Mouse (Mus musculus): Measurements from ENCODE around the gene Sec23b.
"Not testable (repeated sequence)": the region's sequence is repeated elsewhere in the genome, so short reads cannot be mapped to it uniquely, and the experiment has no call there.

Sec23b gene
- long read RNA-seq, experiment 1, transcript Sec23b-201 (20 exons, 2,779 nt), result major isoform, 11 of 77 reads
- long read RNA-seq, experiment 1, partial matches to known transcripts, result 5 of 77 reads
- long read RNA-seq, experiment 1, other reads (novel, unspliced or antisense), result 61 of 77 reads
- long read RNA-seq, experiment 2, transcript Sec23b-201 (20 exons, 2,779 nt), result major isoform, 18 of 87 reads
- long read RNA-seq, experiment 2, partial matches to known transcripts, result 13 of 87 reads
- long read RNA-seq, experiment 2, other reads (novel, unspliced or antisense), result 56 of 87 reads

DNA sequence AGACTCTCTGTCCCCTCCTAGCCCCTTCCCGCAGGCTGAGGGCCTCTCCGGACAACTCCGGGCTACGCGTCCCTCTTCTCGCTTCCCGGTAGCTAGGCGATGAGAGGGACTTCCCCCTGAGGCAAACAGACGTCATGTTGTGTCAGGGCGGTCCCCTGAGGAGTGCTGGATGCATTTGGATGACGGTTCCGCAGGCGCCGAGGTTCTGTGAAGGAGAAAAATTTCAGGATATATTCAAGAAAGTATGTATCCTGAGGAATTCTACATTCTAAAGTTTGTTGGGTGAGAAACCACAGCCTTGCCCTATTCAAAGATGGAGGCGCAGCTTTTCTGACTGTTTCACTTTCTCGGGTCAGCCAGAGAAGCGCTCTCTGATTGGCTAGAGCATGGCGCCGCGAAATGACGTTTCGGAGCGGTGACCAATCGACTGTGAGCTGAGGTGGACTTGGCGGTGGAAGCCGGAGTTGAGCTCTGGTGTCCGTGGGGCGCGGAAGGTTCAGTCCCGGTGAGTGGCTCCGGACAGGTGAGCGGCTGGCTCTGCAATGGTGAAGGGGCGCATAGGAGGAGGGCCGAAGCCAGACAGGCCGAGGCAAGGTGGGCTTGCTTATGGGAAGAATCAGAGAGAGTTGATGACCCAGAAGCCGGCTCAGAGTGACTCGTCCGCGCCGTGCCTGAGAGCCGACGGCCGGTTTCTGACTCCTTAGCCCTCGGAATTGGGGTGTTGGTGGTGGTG, at the start of gene Sec23b:
TSS of gene Sec23b (plus strand) at position 410 of the 733 bp plus-strand sequence.
- intact Hi-C loops (cut with DNase I), result loop anchor here (2.0 kb wide), 1 partner anchor 43 kb away; the partner anchor contains the start of gene Dtd1

DNA sequence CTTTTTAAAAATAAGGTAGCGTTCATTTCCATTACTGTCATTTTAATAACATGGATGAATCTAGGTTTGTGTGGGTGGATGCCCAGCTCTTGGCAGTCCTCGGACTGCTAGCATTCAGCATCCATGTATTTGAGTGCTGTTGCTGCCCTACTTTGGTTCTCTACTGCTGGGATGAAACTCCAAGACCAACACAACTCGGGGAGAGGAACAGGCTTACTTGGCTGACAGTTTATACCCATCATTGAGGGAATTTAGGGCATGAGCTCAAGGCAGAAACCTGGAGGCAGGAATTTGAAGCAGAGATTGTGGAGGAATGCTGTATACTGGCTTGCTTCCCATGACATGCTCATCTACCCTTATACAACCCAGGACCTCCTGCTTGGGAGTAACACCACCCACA, 41.4 kb upstream of the Sec23b start:
- intact Hi-C loops (cut with DNase I), result no loop called here

DNA sequence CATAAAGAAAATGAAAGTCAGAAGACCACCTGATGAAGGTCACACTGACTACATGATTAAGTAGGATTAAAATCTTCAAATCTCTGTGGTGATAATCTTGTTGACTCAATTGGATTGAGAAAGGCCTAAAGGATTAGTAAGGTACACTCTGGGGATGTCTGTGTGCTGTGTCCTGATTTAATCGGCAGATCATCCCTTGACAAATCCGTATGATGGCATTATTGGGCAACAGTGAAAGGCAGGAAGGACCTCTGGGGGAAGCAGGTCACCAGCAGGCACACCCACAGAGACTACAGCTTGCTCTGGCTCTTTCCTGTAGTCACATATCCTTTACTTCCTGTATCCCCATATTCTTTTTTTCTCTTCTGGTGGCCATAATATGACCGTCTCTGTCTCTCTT, 36.3 kb upstream of the Sec23b start:
- intact Hi-C loops (cut with DNase I), result no loop called here

DNA sequence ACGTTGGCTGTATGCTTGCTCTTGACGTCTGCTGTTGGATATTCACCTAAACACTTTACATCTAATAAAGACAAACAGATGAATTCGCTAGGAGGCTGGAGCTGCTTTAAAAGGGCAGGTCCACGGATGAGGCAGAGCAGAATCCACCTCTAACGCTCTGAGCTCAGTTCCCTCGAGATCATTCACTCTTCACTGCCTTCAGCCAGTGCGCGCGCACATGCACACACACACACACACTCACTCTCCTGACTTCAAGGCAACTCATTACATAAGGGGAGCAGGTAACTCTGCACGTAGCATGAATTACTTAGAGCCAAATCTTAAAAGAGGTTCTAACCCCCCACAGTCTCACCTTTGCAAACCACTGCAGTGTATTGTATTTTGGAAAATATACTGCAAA, 30.2 kb upstream of the Sec23b start:
- intact Hi-C loops (cut with DNase I), result no loop called here

DNA sequence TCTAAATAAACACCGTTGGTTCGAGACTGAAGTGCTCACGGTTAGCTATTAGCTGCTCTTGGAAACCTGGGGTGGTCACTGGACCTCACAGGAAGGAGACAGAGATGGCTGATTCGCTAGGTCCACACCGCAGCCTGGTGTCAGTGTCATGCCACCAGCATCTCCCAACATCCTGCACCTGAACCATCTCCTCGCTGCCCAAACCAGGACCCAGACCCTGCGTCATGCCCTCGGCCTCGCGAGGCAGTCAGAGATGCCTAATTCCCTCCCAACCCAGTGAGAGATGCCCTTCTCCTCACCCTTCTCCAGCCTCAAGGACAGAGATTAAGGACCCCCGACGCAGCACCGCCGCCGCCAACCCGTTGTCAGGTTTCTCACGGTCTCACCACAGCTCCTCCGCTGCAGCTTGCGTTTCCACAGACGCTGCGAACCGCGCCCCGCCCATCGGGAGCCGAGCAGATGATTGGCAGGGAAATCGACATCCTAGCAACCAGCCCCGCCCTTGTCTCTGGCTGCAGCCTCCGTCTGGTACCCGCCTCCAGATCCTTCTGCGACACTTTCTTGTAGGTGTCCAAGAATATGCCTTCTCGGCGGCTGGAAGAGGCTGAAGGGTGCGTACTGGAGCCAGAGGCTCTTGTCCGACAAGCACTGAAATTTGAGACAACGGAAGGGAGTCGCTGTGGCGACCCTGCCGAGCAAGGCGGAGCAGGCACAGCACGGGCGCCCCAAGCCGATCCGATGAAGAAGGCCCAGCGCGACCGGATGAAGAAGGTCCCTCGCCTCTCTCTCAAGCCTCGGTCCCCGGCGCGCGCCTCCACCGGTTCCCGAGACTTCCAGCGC, 28.8 kb upstream of the Sec23b start, which contains the start of the genes Dzank1 and Polr3f:
TSS of gene Dzank1 (minus strand) at position 434 of the 840 bp plus-strand sequence.
TSS of gene Polr3f (plus strand) at position 738 of the 840 bp plus-strand sequence.
- intact Hi-C loops (cut with DNase I), result no loop called here

DNA sequence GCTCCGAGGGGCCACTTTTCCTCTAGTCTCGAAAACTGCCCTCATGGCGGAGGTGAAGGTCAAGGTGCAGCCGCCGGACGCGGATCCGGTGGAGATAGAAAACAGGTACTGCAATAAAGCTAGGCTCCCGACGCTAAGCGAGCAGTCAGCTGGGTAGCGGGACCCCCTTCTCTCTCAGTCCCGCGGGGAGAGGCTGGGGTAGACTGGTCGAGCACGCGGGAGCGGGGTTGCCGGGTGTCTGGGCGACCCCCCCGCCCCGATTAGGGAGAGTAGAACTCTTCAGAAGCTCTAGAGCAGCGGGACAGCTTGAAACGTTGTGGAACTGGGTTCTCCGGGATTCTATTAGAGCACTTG, 28.2 kb upstream of the Sec23b start:
- intact Hi-C loops (cut with DNase I), result no loop called here

DNA sequence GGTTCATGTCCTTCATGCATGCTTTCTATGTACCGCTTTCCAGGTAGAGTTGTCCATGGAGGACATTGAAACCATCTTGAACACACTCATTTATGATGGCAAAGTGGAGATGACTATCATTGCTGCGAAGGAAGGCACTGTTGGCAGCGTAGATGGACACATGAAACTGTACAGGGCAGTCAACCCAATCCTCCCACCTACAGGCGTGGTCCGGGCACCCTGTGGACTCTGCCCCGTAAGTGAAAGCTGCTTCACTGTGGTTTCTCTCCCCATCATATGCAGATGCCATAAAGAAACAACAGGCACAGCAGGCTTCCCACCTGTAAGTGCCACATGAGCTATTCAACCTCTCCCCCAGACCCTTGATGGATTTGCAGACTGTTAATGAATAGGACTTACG, 18.9 kb upstream of the Sec23b start:
- intact Hi-C loops (cut with DNase I), result no loop called here

DNA sequence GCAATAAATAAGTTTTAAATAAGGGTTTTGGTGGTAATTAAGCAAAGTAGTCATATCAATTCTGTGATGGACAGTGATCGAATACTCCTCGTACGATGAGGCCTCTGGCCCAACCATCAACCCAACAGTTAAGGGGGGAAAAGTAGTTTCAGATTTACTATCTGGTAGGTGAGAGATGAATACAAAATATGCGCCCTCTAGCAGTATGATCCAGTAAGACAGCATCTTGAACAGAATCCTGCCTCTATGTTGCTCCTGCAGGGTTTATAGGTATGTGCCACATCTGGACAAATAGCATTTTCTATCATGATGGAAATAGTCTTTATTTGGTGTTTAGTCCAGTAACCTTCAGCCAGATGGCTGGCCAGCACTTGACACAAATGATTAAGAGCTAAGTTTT, 14.8 kb upstream of the Sec23b start:
- intact Hi-C loops (cut with DNase I), result no loop called here

DNA sequence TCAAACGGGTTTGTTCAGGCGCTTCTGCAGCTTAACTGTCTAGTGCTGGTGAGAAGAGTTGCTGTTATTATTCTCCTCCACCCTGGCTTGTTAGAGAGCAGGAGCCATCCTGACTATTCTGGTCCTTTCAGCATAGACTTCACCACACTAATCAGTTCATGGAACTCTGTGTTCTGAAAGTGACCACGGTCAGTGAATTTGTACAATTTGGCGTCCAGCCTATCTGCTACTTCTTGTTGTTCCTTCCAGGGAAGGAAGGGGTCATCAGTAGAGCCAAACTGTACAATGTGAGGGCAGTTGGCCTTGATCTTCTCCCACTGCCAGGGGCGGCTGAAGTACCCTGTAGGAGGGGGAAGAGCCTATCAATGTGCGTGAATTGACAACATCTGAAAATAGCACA, 12.4 kb upstream of the Sec23b start:
- intact Hi-C loops (cut with DNase I), result no loop called here

DNA sequence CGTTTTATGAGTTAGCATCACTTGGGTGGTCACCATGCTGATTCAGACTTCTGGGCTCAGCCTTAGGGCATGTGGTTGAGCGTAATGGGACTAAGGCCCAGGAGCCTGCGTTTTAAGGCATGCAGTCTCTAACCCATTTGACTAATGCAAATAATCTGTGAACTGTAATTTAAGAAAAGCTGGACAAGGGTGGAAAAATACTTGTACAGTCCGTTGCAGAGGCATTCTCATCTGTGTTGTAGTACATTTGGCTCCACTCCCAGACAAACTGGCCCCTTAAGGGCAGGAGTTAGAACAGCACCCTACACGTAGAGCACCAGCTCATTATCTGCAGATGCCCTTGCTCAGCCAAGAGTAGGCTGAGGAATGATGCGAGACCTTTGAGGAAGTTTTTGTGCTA, 11.4 kb upstream of the Sec23b start:
- intact Hi-C loops (cut with DNase I), result no loop called here

DNA sequence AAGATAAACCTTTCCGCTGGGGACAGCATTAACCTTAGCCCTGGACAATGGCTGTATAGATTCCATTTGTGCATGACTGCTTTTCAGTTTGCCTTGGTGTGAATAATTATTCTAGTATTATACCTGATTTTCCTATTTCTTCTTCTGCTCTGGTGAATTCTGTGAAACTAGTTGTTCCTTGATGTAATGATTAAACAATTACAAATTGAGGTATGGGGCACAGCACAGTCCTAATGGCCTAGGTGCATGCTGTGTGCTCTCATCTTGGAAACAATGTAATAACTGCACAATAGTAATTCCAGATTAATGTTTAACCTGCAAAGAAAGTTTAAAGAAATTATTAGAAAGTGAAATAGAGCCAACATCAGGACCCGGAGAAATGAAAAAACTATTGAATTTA, 11.0 kb upstream of the Sec23b start:
- intact Hi-C loops (cut with DNase I), result no loop called here

DNA sequence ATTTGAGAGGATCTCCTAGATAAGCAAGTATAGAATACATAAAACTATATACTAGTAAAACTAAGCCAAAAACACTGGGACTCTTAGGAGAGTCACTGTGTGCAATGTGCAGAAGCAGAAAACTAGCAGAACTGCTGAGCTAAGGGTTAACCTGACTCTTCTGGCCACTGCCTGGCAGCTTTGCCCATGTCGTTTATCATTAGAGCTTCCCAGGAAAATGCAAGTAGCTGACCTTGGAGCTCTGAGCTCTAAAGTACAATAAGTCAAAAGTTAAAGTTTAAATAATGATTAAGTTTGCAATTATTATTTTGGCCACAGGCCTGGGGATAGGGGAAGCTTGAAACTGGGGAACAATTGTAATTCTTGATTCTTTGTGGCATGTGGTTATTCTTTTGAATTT, 10.5 kb upstream of the Sec23b start:
- intact Hi-C loops (cut with DNase I), result no loop called here

DNA sequence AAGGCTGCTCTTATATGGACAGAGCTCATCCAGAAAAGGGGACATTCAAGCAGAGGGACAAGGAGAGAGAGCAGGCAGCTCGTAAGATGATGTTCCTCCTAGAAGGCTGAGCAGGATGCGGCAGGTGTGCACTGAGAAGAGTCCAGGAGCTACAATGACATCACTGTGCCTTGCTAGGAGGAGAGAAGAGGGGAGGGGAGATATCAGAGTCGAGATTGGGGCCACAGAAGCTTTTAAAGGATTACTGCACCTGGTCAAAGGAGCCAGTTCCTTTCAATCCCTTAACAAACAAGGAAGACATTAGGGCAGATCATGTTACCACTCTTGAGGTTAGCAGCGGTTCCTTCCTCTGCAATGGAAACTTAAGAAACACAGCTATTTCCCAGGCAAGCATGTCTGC, 8.5 kb upstream of the Sec23b start:
- intact Hi-C loops (cut with DNase I), result no loop called here

DNA sequence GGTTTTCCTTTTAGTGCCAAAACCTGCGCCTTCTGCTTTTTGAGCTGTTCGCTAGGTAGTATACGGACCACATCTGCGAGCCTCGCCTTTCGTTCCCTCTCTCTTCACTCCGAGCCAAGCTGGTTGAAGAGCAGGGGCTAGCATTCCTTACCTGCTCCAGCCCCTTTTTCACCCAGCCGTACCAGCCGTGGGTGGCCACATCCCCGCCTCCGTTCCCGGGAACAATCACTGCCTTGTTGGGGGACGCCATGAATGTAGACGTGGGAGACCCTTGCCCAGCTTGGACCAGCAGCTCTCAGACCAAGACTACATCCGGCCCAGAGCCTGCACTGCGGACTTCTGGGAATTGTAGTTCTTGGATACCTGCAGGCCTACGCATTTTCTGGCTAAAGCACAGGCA, 5.5 kb upstream of the Sec23b start, which contains the start of gene Rbbp9:
TSS of gene Rbbp9 (minus strand) at position 341 of the 400 bp plus-strand sequence.
- intact Hi-C loops (cut with DNase I), result no loop called here

DNA sequence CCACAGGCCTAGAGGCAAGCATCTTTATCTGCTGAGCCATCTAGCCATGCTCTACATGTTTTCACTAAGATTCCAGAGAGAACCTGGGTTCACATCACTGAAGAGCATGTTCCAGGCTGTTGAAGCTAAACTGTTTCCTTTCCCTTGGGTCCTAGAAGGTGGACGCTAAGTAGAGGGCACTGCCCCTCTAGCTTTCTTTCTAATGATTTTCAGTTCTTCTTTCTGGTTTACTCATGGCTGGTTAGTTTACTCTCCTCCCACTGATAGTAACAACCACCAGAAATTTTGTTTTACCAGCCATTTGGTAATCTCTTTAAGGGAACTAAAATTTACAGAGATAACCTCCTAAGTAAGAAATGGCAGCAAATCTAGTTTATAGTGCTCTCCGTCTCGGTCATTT, 2.1 kb upstream of the Sec23b start:
- intact Hi-C loops (cut with DNase I), result no loop called here

DNA sequence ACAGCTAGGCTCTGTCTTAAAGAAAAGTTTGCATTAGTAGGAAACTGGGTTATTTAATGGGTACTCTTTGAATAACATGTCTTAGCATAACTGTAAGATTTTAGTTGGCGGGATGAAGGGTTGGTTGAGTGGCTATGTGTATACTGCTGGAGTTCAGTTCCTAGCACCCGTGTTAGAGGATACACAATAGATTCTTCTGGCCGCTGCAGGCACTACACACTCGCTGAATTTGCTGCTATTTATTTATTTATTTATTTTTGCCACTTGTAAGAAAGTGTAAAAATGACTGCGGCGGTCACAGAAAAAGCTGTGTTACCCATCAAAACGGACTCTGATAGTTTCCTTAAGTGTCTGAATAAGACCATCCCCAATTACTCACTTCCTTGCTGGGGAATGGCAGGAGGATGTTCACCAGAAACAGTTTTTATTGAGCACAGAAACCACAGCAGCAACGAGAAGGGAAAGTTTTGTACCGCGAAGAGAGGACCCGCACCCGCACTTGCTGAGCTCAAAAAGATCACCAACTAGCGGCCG, 676 bp upstream of the Sec23b start:
- intact Hi-C loops (cut with DNase I), result no loop called here

DNA sequence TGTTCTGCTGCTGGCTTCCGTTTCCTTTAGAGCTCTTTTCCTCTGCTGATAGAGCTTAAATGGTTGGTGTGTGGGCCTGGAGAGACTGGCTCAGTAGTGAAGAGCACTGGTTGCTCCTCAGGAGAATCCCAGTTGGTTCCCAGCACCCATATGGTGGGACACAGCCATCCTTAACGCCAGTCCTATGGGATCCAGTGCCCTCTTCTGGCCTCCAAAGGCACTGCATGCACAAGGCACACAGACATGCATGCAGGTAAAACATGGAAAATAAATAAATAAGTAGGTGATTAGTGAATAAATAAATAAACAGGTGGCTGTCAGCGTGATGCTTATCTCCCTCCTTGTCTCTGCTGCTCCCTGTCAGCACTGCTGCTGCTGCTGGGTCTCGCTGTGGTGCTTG, 32.7 kb downstream of the Sec23b start:
- intact Hi-C loops (cut with DNase I), result no loop called here

DNA sequence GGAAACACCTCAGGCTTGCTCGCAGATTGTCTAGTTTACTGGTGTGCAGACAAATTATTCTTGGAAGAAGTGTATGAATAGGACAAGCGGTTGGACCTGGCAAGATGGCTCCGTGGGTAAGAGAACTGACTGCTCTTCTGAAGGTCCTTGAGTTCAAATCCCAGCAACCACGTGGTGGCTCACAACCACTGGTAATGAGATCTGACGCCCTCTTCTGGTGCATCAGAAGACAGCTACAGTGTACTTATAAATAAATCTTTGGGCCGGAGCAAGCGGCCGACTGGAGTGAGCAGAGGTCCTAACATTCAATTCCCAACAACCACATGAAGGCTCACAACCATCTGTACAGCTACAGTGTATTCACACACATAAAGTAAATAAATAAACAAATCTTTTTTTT, 37.0 kb downstream of the Sec23b start:
- intact Hi-C loops (cut with DNase I), result not testable (repeated sequence)

DNA sequence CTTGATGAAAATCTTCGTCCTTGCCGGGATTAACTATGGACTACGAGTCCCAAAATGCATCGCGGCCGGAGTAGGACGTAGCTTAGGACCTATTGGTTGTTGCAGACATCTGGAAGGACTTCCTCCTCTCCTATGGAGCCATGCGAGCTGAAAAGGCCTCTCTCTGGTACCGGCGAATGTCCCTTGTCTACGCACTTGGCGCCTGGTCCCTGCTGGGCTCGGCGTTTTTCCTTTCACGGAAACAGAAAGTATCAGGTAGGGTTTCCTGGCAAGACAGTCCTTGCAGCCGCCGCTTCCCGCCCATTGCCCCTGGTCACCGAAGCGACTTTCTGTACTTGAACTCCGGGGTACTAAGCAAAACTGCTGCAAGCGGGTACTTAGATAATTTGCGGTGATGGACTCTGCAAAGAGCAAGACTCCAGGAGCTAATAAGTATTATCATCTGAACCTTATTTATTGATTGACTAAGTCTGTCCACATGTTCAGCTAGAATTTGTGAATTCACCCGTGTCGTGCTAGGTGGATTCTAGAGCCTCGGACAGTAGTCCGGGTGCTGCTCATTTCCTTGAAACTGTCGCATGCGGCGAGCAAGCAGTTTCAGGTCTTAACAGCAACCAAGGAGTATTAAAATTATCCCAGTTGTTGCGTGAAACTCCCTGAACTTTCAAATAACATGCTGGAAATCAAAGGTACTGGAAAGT, 38.1 kb downstream of the Sec23b start, which contains the start of gene Smim26:
TSS of gene Smim26 (plus strand) at position 104 of the 701 bp plus-strand sequence.
- intact Hi-C loops (cut with DNase I), result no loop called here

DNA sequence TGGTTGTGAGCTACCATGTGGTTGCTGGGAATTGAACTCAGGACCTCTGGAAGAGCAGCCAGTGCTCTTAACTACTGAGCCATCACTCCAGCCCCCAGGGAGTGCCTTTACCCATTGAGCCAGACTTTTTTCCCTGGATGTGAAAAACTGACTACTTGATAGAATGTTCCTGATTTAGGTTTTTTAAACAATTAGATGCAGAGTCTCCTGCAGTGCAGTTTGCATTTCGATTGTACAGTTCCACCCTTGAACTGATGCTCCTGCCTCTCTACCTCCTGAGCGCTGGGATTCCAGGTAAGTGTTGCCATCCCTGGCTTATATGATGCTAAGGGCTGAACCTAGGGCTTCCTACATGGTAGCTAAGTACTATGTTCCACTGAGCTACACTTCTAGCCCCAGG, 42.0 kb downstream of the Sec23b start:
- intact Hi-C loops (cut with DNase I), result loop anchor here (2.0 kb wide), 1 partner anchor 41 kb away; the partner anchor contains the start of gene Sec23b
